Mouse (Mus musculus) thymus, postnatal 25 days (tissue): ENCODE data around the gene Stil.

ENCODE experiments used
- DNase-seq: peaks from one replicate; pipeline ENCODE4 v3.0.0; 2022

The Stil gene

GRCm38 (mm10) chr4:115086257-115086656, 86.3 kb downstream of the Stil start:
- no peak for DNase-seq

- no peak for DNase-seq
Observed at GRCm38 (mm10) chr4:115086763-115087415, 86.9 kb downstream of the Stil start.

DNA sequence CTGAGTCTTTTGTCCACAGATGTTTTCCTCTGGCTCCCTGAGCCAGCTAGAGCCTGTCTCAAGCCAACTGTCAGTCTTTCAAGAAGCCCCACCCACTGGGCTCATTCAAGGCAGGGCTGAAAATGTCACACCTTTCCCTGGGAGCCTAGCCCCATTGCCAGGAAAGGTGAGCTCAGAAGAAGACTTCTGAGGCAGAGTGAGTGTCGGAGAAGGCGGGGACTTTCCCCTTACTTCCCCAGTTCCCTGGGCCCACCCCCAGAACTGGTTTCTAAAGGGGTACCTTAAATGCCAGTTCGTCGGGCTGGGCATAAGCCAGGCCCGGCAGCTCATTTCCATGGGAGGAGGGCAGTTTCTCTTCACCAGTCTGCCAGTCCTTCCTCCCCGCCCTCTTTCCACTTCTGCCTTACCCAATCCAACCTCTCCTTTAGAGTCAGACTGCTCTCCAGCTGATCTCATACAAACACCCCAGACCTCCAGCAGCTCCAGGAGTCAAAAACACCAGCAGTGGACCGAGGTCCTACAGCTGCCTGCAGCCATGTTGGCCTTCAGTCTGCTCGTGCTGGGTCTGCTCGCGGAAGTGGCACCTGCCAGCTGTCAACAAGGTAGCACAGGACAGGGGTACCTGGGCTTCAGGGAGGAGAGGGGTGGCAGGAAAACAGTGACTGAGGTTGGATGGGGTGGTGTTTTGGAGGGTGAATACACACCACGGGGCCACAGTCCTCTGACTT, 88.8 kb downstream of the Stil start, which contains the start of gene Pdzk1ip1:
Pdzk1ip1 (plus strand) TSS at position 98 of the 728 bp plus-strand sequence.
- DNase-seq = no peak

DNA sequence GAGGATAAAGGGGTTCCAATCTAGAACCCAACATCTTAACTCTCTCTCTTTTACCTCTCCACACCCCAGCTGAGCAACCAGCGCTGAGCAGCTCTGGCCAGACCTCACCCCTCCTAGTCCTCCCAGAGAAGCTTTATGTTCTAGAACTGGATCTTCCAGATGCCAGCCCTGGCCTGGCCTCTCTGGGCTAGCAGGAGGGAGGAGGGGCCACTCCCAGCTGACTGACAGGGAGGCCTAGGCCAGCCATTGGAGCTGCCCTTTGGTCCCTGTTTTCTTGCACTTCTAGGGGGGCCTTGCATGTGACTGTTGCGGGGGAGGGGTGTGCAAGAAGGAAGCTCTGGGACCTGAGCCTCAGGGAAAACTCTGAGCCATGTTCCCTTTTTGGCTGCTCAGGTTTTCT, 90.6 kb downstream of the Stil start:
- no peak for DNase-seq

DNA sequence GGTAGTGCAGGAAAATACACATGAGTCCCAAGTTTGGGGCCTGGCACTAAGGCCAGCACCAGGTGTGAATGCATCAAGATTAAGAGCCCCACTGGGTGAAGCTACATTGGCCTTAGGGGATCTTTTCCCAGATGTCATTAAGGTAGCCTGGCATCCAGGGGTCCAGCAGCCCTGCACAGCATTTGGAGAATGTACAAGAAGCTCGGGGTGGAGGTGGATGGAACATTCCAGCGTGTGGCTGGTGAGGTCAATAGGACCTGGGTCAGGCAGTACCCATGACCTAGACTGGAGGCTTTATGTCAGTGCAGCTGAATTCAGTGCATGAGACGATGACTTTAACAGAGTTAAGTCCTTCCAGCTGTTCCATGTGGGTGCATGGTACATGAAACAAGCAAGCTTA, 91.8 kb downstream of the Stil start:
- no peak for DNase-seq
